Mouse (Mus musculus) E14TG2a.4 (cell line): Measurements from ENCODE around the gene Rsph6a.

Experiments
- H3K27me3 ChIP-seq: 2 replicates; pipeline ENCODE4 v1.6.1; 2014; ENCODE audit warnings: low read length, control low read depth; ENCODE audit not compliant: insufficient read depth
- H3K36me3 ChIP-seq: 2 replicates; pipeline ENCODE4 v1.6.1; 2014; ENCODE audit warnings: low read length, control low read depth; ENCODE audit not compliant: insufficient read depth
- H3K4me1 ChIP-seq: replicated peaks from 2 replicates; pipeline ENCODE4 v1.6.1; 2014; ENCODE audit warnings: low read depth, low read length, control low read depth
- H3K4me3 ChIP-seq: replicated peaks from 2 replicates; pipeline ENCODE4 v1.5.1; 2014; ENCODE audit warnings: mild to moderate bottlenecking, low read length
- H3K9me3 ChIP-seq: 2 replicates; pipeline ENCODE4 v1.6.1; 2014; ENCODE audit warnings: low read length, control low read depth
- CTCF ChIP-seq: conservative IDR thresholded peaks from 2 replicates; pipeline ENCODE4 v1.5.1; 2014; ENCODE audit warnings: low read length
- NANOG ChIP-seq: IDR thresholded peaks from 2 replicates; pipeline ENCODE4 v1.6.1; 2014; ENCODE audit warnings: borderline replicate concordance, low read length, mixed read lengths
- POU5F1 ChIP-seq: IDR thresholded peaks from 2 replicates; pipeline ENCODE4 v1.6.1; 2014; ENCODE audit warnings: low read length, borderline replicate concordance

The Rsph6a gene

DNA sequence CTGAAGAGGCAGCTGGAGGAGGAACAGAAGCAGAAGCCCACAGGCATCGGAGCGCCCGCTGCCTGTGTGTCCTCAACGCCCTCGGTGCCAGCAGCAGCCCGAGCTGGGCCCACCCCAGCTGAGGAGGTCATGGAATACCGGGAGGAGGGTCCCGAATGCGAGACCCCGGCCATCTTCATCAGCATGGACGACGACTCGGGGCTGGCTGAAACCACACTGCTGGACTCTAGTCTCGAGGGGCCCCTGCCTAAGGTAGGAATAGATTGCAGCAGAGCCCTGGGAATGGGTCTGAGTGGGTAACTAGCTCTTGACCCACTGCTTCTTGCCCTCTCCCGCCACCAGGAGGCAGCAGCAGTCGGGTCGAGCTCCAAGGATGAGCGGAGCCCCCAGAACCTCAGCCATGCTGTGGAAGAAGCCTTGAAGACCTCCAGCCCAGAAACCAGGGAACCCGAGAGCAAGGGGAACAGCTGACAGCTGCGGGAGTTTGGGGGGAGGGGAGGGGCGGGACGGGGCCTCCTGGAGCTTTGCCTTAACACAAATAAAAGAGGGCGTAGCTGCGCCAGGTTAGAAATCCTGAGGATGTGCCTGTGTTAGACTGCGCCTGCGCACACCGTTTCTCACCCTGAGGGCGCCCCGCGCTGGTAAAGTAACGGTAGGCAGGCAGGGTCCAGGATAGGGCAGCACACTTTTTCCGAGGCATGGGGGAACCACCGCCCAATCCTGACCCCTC, at the start of gene Rsph6a:
Gene Rsph6a, plus strand, starts transcription at position 644 of the 730 bp plus-strand sequence.
- no peaks in the 10 kb centered on the region for H3K9me3 ChIP-seq
- TF ChIP-seq POU5F1 (no peak), NANOG (no peak), CTCF (peak; percentile 52)
- H3K4me3 ChIP-seq = peak within 1 kb of the TSS; percentile 51
- H3K36me3 ChIP-seq = peaks cover 59% of the 10 kb centered on the region
- peaks cover 43% of the 10 kb centered on the region for H3K4me1 ChIP-seq
- no peaks in the 10 kb centered on the region for H3K27me3 ChIP-seq

DNA sequence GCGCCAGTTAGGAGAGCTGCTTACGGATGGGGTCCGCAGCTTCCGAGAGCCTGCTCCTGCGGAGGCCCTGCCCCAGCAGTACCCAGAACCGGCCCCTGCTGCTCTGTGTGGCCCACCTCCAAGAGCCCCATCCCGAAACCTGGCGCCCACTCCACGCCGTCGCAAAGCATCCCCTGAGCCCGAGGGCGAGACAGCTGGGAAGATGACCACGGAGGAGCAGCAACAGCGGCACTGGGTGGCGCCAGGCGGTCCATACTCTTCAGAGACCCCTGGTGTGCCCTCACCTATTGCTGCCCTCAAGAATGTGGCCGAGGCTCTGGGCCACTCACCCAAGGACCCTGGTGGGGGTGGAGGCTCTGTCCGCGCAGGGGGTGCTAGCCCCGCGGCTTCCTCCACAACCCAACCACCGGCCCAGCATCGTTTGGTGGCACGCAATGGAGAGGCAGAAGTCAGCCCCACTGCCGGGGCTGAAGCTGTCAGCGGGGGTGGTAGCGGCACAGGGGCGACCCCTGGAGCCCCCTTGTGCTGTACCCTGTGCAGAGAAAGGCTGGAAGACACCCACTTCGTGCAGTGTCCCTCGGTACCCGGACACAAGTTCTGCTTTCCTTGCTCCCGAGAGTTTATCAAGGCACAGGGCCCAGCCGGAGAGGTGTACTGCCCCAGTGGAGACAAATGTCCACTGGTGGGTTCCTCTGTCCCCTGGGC, 48.9 kb upstream of the Rsph6a start:
- Histone ChIP-seq H3K27me3 (0 out of 2 replicates have a peak, but pooled peaks cover 2% of the 10 kb centered on the region), H3K4me1 (peaks cover 59% of the 10 kb centered on the region), H3K36me3 (peaks cover 27% of the 10 kb centered on the region), H3K9me3 (no peaks in the 10 kb centered on the region), H3K4me3 (peak overlapping the region; percentile 90)
- TF ChIP-seq CTCF (no peak), NANOG (no peak), POU5F1 (no peak)

DNA sequence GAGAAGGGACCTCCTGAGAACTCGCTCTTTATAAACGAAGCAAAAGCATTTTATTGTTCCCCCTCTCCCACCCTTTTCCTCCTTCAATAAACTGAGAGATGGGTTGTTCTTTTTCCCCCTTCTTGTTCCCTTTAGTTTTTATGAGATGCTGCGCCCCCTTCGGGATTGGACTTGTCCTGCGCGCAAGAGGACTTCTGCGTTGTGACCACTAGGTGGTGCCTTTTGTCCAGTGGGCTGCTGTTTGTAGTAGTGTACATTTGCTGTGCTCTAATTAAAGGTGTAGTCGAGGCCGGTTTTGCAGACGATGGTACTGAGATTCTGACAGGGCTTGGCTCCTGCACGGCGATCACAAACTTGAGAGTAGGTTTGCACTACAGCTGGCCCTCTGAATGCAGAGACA, 48.0 kb upstream of the Rsph6a start:
- Histone ChIP-seq H3K27me3 (0 out of 2 replicates have a peak, but pooled peaks cover 4% of the 10 kb centered on the region), H3K9me3 (no peaks in the 10 kb centered on the region), H3K4me1 (peaks cover 51% of the 10 kb centered on the region), H3K36me3 (peaks cover 27% of the 10 kb centered on the region), H3K4me3 (peak overlapping the region; percentile 90)
- peak; percentile 95 for TF ChIP-seq CTCF
- no peak for TF ChIP-seq NANOG

DNA sequence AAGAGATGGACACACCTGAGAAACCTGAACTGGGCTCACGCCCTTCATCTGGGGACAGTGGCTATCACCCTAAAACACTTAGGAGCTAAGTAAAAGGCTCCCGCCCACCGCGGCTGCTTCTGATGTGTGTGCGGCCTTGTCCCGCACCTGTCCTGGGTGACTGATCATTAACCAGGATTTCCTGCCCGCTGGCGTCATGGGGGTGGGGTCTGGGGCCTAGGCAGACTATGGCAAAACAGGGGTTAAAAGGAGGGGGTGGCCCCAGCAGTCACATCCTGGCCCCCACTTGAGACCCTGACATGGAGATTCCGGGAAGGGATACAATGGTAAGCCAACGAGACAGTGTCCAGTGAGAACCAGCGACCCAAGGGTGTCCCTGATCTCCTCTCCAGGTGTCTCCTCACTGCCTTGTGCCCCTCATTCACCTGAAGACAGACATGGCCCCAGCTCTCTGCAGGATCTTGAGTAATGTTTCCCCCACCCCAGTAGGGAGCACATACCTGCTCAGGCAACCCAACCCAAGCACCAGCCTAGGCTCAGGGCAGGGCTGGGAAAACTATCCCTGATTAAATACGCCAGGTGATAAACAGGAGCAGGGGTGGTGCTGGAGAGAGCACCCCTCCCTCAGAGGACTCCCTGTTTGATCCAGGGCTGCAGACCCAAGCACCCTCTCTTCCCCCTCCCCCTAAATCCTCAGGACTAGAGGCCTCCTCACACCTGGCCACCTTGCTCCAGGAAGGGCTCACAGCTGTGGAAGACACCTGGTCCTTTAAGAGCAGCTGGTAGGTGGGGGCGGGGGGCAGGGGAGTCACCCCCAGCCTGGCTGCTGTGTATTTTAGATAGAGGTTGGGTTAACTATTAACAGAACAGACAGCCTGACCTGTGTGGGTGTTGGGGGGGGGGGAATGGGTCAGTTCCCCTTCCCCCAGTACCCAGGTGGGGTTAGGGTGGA, 47.2 kb upstream of the Rsph6a start:
- Histone ChIP-seq H3K4me3 (peak overlapping the region; percentile 23), H3K27me3 (peaks cover 9% of the 10 kb centered on the region), H3K4me1 (peaks cover 49% of the 10 kb centered on the region), H3K9me3 (no peaks in the 10 kb centered on the region), H3K36me3 (peaks cover 27% of the 10 kb centered on the region)
- no peak for TF ChIP-seq NANOG
- no peak for TF ChIP-seq CTCF
- no peak for TF ChIP-seq POU5F1

DNA sequence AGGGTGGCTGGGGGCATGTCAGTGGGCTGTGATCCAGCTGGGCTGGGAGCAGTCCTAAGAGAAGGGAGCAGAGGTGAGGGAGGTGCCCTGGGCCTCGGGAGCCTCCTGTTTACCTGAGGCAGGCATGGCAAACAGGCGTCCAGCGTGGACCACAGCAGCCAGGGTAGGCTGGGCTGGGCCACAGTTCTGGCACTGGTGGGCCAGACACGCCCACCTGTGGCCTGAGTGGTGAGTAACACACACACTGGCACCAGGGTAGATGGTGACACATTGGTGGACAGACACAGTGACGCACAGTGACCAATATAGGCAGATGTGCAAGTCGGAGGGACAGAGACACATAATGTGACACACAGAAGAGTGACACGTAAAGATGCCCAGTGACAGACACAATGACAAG, 43.9 kb upstream of the Rsph6a start:
- Histone ChIP-seq H3K9me3 (no peaks in the 10 kb centered on the region), H3K4me3 (no peak overlapping the region), H3K4me1 (peaks cover 52% of the 10 kb centered on the region), H3K27me3 (peaks cover 32% of the 10 kb centered on the region), H3K36me3 (peaks cover 18% of the 10 kb centered on the region)
- TF ChIP-seq POU5F1 (no peak), CTCF (no peak), NANOG (no peak)

DNA sequence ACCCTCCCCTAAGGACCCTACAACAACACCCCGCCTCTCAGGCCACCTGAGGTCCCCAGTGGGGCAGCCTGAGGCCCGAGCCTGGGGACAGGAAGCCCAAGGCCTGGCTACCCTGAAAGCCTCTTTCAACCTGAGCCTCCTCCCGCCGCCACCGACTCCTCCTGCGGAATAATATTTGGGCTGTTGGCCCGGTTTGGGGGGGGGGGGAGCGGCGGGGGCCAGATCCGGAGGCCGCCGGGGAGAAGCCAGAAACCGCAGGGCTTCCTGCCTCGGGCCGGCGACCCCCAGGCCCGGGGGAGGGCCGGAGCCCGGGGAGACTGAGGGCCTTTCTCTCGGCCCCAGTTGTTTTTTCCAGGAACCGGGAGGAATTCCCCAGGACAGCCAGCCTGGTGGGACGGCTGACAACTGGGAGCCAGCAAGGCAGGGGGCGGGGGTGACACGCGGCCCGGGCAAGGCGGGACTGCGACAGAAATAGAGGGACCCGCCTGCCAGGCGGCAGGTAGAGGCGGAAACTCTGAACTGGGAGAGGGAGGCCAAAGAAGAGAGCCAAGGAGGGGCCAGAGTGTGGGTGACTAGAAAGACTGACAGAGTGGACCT, 42.4 kb upstream of the Rsph6a start:
- peak overlapping the region; percentile 69 for H3K4me3 ChIP-seq
- peaks cover 5% of the 10 kb centered on the region for H3K36me3 ChIP-seq
- peaks cover 32% of the 10 kb centered on the region for H3K27me3 ChIP-seq
- H3K4me1 ChIP-seq = peaks cover 38% of the 10 kb centered on the region
- H3K9me3 ChIP-seq = no peaks in the 10 kb centered on the region
- no peak for TF ChIP-seq POU5F1
- TF ChIP-seq CTCF = no peak
- no peak for TF ChIP-seq NANOG

DNA sequence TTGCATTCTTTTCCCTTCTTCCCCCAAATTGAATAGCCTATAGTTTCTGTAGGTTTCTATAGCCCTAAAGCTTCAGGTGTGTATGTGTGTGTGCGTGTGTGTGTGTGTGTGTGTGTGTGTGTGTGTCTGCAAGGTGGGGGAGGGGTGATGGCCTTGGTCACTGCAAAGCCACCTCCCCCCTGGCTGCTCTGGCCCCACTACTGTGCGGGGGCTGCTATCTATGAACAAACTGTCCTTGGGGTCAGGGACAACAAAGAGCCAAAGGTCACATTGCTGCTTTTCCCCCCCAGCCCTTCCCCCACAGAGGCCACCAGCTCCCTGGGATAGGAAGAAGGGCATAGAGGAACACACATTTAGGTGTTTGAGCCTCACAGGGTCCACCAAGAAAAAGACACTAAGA, 41.6 kb upstream of the Rsph6a start:
- no peaks in the 10 kb centered on the region for H3K36me3 ChIP-seq
- H3K4me3 ChIP-seq = no peak overlapping the region
- peaks cover 32% of the 10 kb centered on the region for H3K27me3 ChIP-seq
- TF ChIP-seq NANOG (no peak), POU5F1 (no peak), CTCF (no peak)
- peaks cover 30% of the 10 kb centered on the region for H3K4me1 ChIP-seq
- H3K9me3 ChIP-seq = no peaks in the 10 kb centered on the region

DNA sequence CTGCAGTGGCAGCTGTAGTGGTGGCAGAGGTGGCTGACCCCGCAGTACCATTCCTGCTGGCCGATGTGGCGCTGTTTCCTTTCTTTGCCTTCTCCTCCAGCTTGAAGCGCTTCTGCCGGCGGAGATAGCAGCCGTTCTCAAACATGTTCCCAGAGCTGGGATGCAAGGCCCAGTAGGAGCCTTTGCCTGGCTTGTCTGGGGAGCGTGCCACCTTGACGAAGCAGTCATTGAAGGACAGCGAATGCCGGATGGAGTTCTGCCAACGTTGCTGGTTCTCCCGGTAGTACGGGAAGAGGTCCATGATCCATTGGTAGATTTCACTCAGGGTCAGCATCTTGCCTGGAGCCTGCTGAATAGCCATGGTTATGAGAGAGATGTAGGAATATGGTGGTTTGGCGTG, 40.0 kb upstream of the Rsph6a start:
- Histone ChIP-seq H3K27me3 (peaks cover 32% of the 10 kb centered on the region), H3K4me3 (peak overlapping the region; percentile 27), H3K4me1 (peaks cover 29% of the 10 kb centered on the region), H3K9me3 (no peaks in the 10 kb centered on the region), H3K36me3 (no peaks in the 10 kb centered on the region)
- TF ChIP-seq NANOG (no peak), CTCF (no peak), POU5F1 (no peak)
